Mouse (Mus musculus): ENCODE data around the gene Smurf2. TPM values are rescaled to one million over a fixed set of nuclear protein-coding genes. Genes with fewer than 3 reads are reported as not detected.

Smurf2 gene
- polyA plus RNA-seq, 1 experiment: 56.3 TPM

GRCm38 (mm10) chr11:106795679-106796078, 124.8 kb downstream of the Smurf2 start:
- TF ChIP-seq CTCF (IDR thresholded peaks at IDR 0.05; ENCODE audit: borderline replicate concordance, insufficient read depth, low read length) (no peak), POLR2A (IDR thresholded peaks at IDR 0.05; ENCODE audit: low read depth, low read length) (no peak)
- Histone ChIP-seq H3K4me1 (ENCODE audit: control insufficient read depth, insufficient read depth, low read length) (no peaks in the 10 kb centered on the region; the same call in none of the 2 replicates), H3K27ac (ENCODE audit: insufficient read depth, low read length) (peak overlapping the region; percentile 44; the same call in 1 of the 2 replicates), H3K4me3 (ENCODE audit: insufficient read depth, low read length) (no peak overlapping the region)

DNA sequence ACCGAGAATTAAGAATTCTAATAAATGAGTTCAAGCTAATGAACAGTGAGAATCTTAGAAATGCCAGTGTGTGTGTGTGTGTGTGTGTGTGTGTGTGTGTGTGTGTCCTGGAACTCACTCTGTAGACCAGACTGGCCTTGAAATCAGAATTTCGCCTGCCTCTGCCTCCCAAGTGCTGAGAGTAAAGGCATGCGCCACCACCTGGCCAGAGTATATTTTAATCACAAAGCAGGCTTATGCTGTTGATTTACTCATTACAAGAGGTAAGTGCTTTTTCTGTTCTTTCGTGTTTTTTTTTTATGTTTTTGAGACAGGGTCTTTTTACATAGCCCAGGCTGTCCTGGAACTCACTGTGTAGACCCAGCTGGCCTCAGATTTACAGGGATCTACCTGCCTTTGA, 126.7 kb downstream of the Smurf2 start:
- no peak overlapping the region for H3K4me3 ChIP-seq (ENCODE audit: insufficient read depth, low read length)
- TF ChIP-seq CTCF (IDR thresholded peaks at IDR 0.05; ENCODE audit: borderline replicate concordance, insufficient read depth, low read length): no peak
- no peak for TF ChIP-seq POLR2A (IDR thresholded peaks at IDR 0.05; ENCODE audit: low read depth, low read length)
- no peaks in the 10 kb centered on the region; the same call in none of the 2 replicates for H3K4me1 ChIP-seq (ENCODE audit: control insufficient read depth, insufficient read depth, low read length)
- H3K27ac ChIP-seq (ENCODE audit: insufficient read depth, low read length): no peak overlapping the region

GRCm38 (mm10) chr11:106789649-106790048, 130.9 kb downstream of the Smurf2 start:
- TF ChIP-seq POLR2A (IDR thresholded peaks at IDR 0.05; ENCODE audit: low read depth, low read length): no peak
- TF ChIP-seq CTCF (IDR thresholded peaks at IDR 0.05; ENCODE audit: borderline replicate concordance, insufficient read depth, low read length): no peak
- Histone ChIP-seq H3K4me3 (ENCODE audit: insufficient read depth, low read length) (peak overlapping the region; percentile 64), H3K27ac (ENCODE audit: insufficient read depth, low read length) (peak overlapping the region; percentile 76), H3K4me1 (ENCODE audit: control insufficient read depth, insufficient read depth, low read length) (no peaks in the 10 kb centered on the region; the same call in 1 of the 2 replicates)

- Histone ChIP-seq H3K4me3 (ENCODE audit: insufficient read depth, low read length) (peak within 1 kb of the TSS; percentile 86), H3K4me1 (ENCODE audit: control insufficient read depth, insufficient read depth, low read length) (no peaks in the 10 kb centered on the region), H3K27ac (ENCODE audit: insufficient read depth, low read length) (peak within 1 kb of the TSS; percentile 83)
- TF ChIP-seq POLR2A (IDR thresholded peaks at IDR 0.05; ENCODE audit: low read depth, low read length) (peak; percentile 90), CTCF (IDR thresholded peaks at IDR 0.05; ENCODE audit: borderline replicate concordance, insufficient read depth, low read length) (no peak)
Measured at GRCm38 (mm10) chr11:106788775-106789459, 131.6 kb downstream of the Smurf2 start, which contains the start of the genes Ddx5 and Cep95. TSS of gene Ddx5 (minus strand) at chr11:106789185. TSS of gene Cep95 (plus strand) at chr11:106789252.

- peak overlapping the region; percentile 83 for H3K27ac ChIP-seq (ENCODE audit: insufficient read depth, low read length)
- peak overlapping the region; percentile 86 for H3K4me3 ChIP-seq (ENCODE audit: insufficient read depth, low read length)
- no peak for TF ChIP-seq CTCF (IDR thresholded peaks at IDR 0.05; ENCODE audit: borderline replicate concordance, insufficient read depth, low read length)
- TF ChIP-seq POLR2A (IDR thresholded peaks at IDR 0.05; ENCODE audit: low read depth, low read length): peak; percentile 98
- no peaks in the 10 kb centered on the region for H3K4me1 ChIP-seq (ENCODE audit: control insufficient read depth, insufficient read depth, low read length)
Measured at GRCm38 (mm10) chr11:106788026-106788774, 132.3 kb downstream of the Smurf2 start.

GRCm38 (mm10) chr11:106787131-106788025, 133.1 kb downstream of the Smurf2 start:
- peak; percentile 59 for TF ChIP-seq POLR2A (IDR thresholded peaks at IDR 0.05; ENCODE audit: low read depth, low read length)
- TF ChIP-seq CTCF (IDR thresholded peaks at IDR 0.05; ENCODE audit: borderline replicate concordance, insufficient read depth, low read length): no peak
- peak overlapping the region; percentile 79 for H3K27ac ChIP-seq (ENCODE audit: insufficient read depth, low read length)
- peak overlapping the region; percentile 86 for H3K4me3 ChIP-seq (ENCODE audit: insufficient read depth, low read length)
- H3K4me1 ChIP-seq (ENCODE audit: control insufficient read depth, insufficient read depth, low read length): 0 out of 2 replicates have a peak, but pooled peaks cover 2% of the 10 kb centered on the region

DNA sequence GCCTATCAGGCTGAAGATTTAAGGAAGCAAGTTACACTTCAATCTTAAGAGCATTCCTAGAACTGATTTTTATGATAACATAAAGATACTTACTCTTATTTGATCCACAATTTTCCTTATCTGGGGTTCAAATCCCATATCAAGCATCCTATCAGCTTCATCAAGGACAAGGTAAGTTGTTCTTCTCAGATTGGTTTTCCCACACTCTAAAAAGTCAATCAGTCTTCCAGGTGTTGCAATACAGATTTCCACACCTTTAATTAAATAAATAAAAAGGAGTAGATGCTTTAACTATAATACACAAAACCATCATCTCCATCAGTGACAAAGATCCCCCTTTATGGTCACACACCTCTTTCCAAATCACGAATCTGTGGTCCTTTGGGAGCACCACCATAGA, 135.5 kb downstream of the Smurf2 start:
- Histone ChIP-seq H3K4me3 (ENCODE audit: insufficient read depth, low read length) (no peak overlapping the region), H3K27ac (ENCODE audit: insufficient read depth, low read length) (no peak overlapping the region), H3K4me1 (ENCODE audit: control insufficient read depth, insufficient read depth, low read length) (0 out of 2 replicates have a peak, but pooled peaks cover 2% of the 10 kb centered on the region)
- TF ChIP-seq CTCF (IDR thresholded peaks at IDR 0.05; ENCODE audit: borderline replicate concordance, insufficient read depth, low read length) (no peak), POLR2A (IDR thresholded peaks at IDR 0.05; ENCODE audit: low read depth, low read length) (no peak)

- no peak for TF ChIP-seq CTCF (IDR thresholded peaks at IDR 0.05; ENCODE audit: borderline replicate concordance, insufficient read depth, low read length)
- TF ChIP-seq POLR2A (IDR thresholded peaks at IDR 0.05; ENCODE audit: low read depth, low read length): no peak
- no peak overlapping the region for H3K4me3 ChIP-seq (ENCODE audit: insufficient read depth, low read length)
- H3K27ac ChIP-seq (ENCODE audit: insufficient read depth, low read length): no peak overlapping the region
- H3K4me1 ChIP-seq (ENCODE audit: control insufficient read depth, insufficient read depth, low read length): 0 out of 2 replicates have a peak, but pooled peaks cover 2% of the 10 kb centered on the region
Measured at GRCm38 (mm10) chr11:106784476-106784875, 136.0 kb downstream of the Smurf2 start.

Measured in embryonic fibroblast, embryonic 13.5 days (primary cell).